Mouse (Mus musculus) cortical plate, adult 2 months (tissue): ENCODE data around the gene Asb11. TPM values are rescaled to one million over a fixed set of nuclear protein-coding genes. Genes with fewer than 3 reads are reported as not detected.

Experiments used
- H3K27ac ChIP-seq: fragments of 200-500 bp; 2 replicates; pipeline ENCODE4 v1.5.1; 2012; ENCODE audit warnings: low read length, control low read depth, inconsistent platforms; ENCODE audit not compliant: insufficient read depth
- H3K4me1 ChIP-seq: fragments of 200-500 bp; 2 replicates; pipeline ENCODE4 v1.6.1; 2011; ENCODE audit warnings: low read length; ENCODE audit not compliant: control insufficient read depth, insufficient read depth
- H3K4me3 ChIP-seq: fragments of 200-500 bp; 2 replicates; pipeline ENCODE4 v1.5.1; 2011; ENCODE audit warnings: mild to moderate bottlenecking, low read length, control low read depth; ENCODE audit not compliant: insufficient read depth
- CTCF ChIP-seq: fragments of 200-500 bp; IDR thresholded peaks from 2 replicates; pipeline ENCODE4 v1.5.1; 2011; ENCODE audit warnings: mild to moderate bottlenecking, control low read depth, low read length; ENCODE audit not compliant: insufficient read depth; ENCODE audit errors: extremely low read depth
- POLR2A ChIP-seq: fragments of 200-500 bp; IDR thresholded peaks from 2 replicates; pipeline ENCODE4 v1.6.1; 2011; ENCODE audit warnings: mild to moderate bottlenecking, low read length, control low read depth; ENCODE audit not compliant: insufficient read depth; ENCODE audit errors: extremely low read depth
- polyA plus RNA-seq: library from polyadenylated mRNA; depleted of rRNA; stranded (reverse); fragments of >200 nt; gene quantifications from 2 replicates; pipeline ENCODE4 v1.2.3, GENCODE M21; 2012

The Asb11 gene
- polyA plus RNA-seq, 1 experiment: 5.4 TPM

- Histone ChIP-seq H3K27ac (no peak overlapping the region), H3K4me1 (no peaks in the 10 kb centered on the region), H3K4me3 (peak overlapping the region; percentile 88)
- TF ChIP-seq CTCF: no peak
- TF ChIP-seq POLR2A: no peak
Observed at GRCm38 (mm10) chrX:164419955-164420354, 16.8 kb upstream of the Asb11 start.

- Histone ChIP-seq H3K4me1 (no peaks in the 10 kb centered on the region), H3K4me3 (peak overlapping the region; percentile 88; the same call in 1 of the 2 replicates), H3K27ac (no peak overlapping the region)
- TF ChIP-seq POLR2A (no peak), CTCF (no peak)
Observed at GRCm38 (mm10) chrX:164420518-164420917, 16.3 kb upstream of the Asb11 start.

GRCm38 (mm10) chrX:164424821-164425220 lies 12.0 kb upstream of the Asb11 start:
- H3K4me3 ChIP-seq: no peak overlapping the region
- no peak for TF ChIP-seq CTCF
- TF ChIP-seq POLR2A: no peak
- H3K27ac ChIP-seq: no peak overlapping the region
- no peaks in the 10 kb centered on the region for H3K4me1 ChIP-seq

- no peak for TF ChIP-seq POLR2A
- Histone ChIP-seq H3K4me3 (no peak overlapping the region), H3K4me1 (no peaks in the 10 kb centered on the region), H3K27ac (no peak overlapping the region)
Observed at GRCm38 (mm10) chrX:164427295-164427694, 9.5 kb upstream of the Asb11 start.

GRCm38 (mm10) chrX:164428224-164428623 lies 8.6 kb upstream of the Asb11 start:
- Histone ChIP-seq H3K4me3 (no peak overlapping the region), H3K4me1 (no peaks in the 10 kb centered on the region), H3K27ac (no peak overlapping the region)
- TF ChIP-seq POLR2A (no peak), CTCF (no peak)

- Histone ChIP-seq H3K4me3 (no peak overlapping the region), H3K27ac (no peak overlapping the region), H3K4me1 (no peaks in the 10 kb centered on the region)
- no peak for TF ChIP-seq CTCF
- no peak for TF ChIP-seq POLR2A
Observed at GRCm38 (mm10) chrX:164430621-164431020, 6.2 kb upstream of the Asb11 start.

- TF ChIP-seq CTCF: no peak
- no peak overlapping the region for H3K4me3 ChIP-seq
- no peak overlapping the region for H3K27ac ChIP-seq
- no peaks in the 10 kb centered on the region for H3K4me1 ChIP-seq
Observed at GRCm38 (mm10) chrX:164431133-164431532, 5.7 kb upstream of the Asb11 start.

- no peaks in the 10 kb centered on the region for H3K4me1 ChIP-seq
- H3K27ac ChIP-seq: no peak overlapping the region
- no peak for TF ChIP-seq CTCF
- TF ChIP-seq POLR2A: no peak
- no peak overlapping the region for H3K4me3 ChIP-seq
Observed at GRCm38 (mm10) chrX:164431541-164431940, 5.3 kb upstream of the Asb11 start.

GRCm38 (mm10) chrX:164432682-164433081 lies 4.1 kb upstream of the Asb11 start:
- TF ChIP-seq CTCF (no peak), POLR2A (no peak)
- no peak overlapping the region for H3K27ac ChIP-seq
- no peak overlapping the region for H3K4me3 ChIP-seq
- H3K4me1 ChIP-seq: no peaks in the 10 kb centered on the region

GRCm38 (mm10) chrX:164439462-164439861 lies 2.7 kb downstream of the Asb11 start:
- Histone ChIP-seq H3K4me1 (no peaks in the 10 kb centered on the region), H3K4me3 (no peak overlapping the region), H3K27ac (no peak overlapping the region)
- TF ChIP-seq POLR2A (no peak), CTCF (no peak)

GRCm38 (mm10) chrX:164440140-164440539 lies 3.3 kb downstream of the Asb11 start:
- no peak overlapping the region for H3K4me3 ChIP-seq
- TF ChIP-seq CTCF (no peak), POLR2A (no peak)

More at GRCm38 (mm10) chrX:164440140-164440539, 3.3 kb downstream of the Asb11 start:
- no peaks in the 10 kb centered on the region for H3K4me1 ChIP-seq
- H3K27ac ChIP-seq: no peak overlapping the region
